Mouse (Mus musculus) CH12.LX (cell line): Measurements from ENCODE around the gene Prodh2. TPM values are rescaled to one million over a fixed set of nuclear protein-coding genes. Genes with fewer than 3 reads are reported as not detected.

ENCODE experiments used
- DNase-seq: peaks from one replicate; pipeline ENCODE4 v3.0.0-alpha.2; 2013; ENCODE audit errors: extremely low read depth
- H3K27ac ChIP-seq: 2 replicates; pipeline ENCODE4 v1.5.1; 2012; ENCODE audit warnings: low read depth, mild to moderate bottlenecking, control low read depth, moderate library complexity; ENCODE audit not compliant: insufficient read depth
- H3K27me3 ChIP-seq: replicated peaks from 2 replicates; pipeline ENCODE3; 2012; ENCODE audit warnings: inconsistent platforms
- H3K36me3 ChIP-seq, 2 experiments: replicated peaks in 1 of 2; 2 replicates each; pipeline versions ENCODE3 to v1.6.1; 2012; ENCODE audit warnings: inconsistent platforms in 1 of 2, low read length in 1 of 2, mild to moderate bottlenecking in 1 of 2, mixed read lengths in 1 of 2, moderate library complexity in 1 of 2; ENCODE audit not compliant: control insufficient read depth in 1 of 2, insufficient read depth in 1 of 2
- H3K4me1 ChIP-seq, 2 experiments: 2 replicates each; pipeline ENCODE4 v1.6.1; 2012; ENCODE audit warnings: inconsistent platforms in 1 of 2, moderate library complexity in 1 of 2; ENCODE audit not compliant: insufficient read depth in 2 of 2, control insufficient read depth in 1 of 2
- H3K4me2 ChIP-seq: 2 replicates; pipeline ENCODE4 v1.6.1; 2012; ENCODE audit warnings: low read depth, mild to moderate bottlenecking, control low read depth; ENCODE audit not compliant: poor library complexity, insufficient read depth, severe bottlenecking
- H3K4me3 ChIP-seq, 3 experiments: fragments of 150-350 bp in 1 of 3; sonication (generic) in 1 of 3; replicated peaks in 1 of 3; 2 replicates each; pipeline versions ENCODE3 to v1.5.1; 2011 to 2012; ENCODE audit warnings: low read depth in 2 of 3, low read length in 2 of 3, mild to moderate bottlenecking in 2 of 3, moderate library complexity in 2 of 3, control low read depth in 1 of 3, improper control_type of control experiment in 1 of 3, inconsistent platforms in 1 of 3, mixed read lengths in 1 of 3; ENCODE audit not compliant: poor library complexity in 1 of 3
- H3K79me2 ChIP-seq: replicated peaks from 2 replicates; pipeline ENCODE4 v1.6.1; 2012; ENCODE audit warnings: mild to moderate bottlenecking, moderate library complexity; ENCODE audit not compliant: control insufficient read depth, poor library complexity, insufficient read depth, severe bottlenecking; ENCODE audit errors: extremely low read depth
- H3K9ac ChIP-seq: 2 replicates; pipeline ENCODE4 v1.6.1; 2012; ENCODE audit warnings: low read depth, mild to moderate bottlenecking, control low read depth, moderate library complexity; ENCODE audit not compliant: insufficient read depth
- H3K9me3 ChIP-seq: replicated peaks from 2 replicates; pipeline ENCODE3; 2012; ENCODE audit warnings: low read length, inconsistent platforms, mixed read lengths
- BHLHE40 ChIP-seq: IDR thresholded peaks from 2 replicates; pipeline ENCODE4 v1.6.1; 2011; ENCODE audit warnings: mild to moderate bottlenecking, low read depth, low read length, improper control_type of control experiment
- CHD1 ChIP-seq: IDR thresholded peaks from 2 replicates; pipeline ENCODE4 v1.6.1; 2012; ENCODE audit warnings: low read depth, low read length, improper control_type of control experiment, inconsistent platforms
- CHD2 ChIP-seq: IDR thresholded peaks from 2 replicates; pipeline ENCODE4 v1.6.1; 2011; ENCODE audit warnings: low read length, improper control_type of control experiment
- ELF1 ChIP-seq: IDR thresholded peaks from 2 replicates; pipeline ENCODE4 v1.6.1; 2014; ENCODE audit warnings: low read depth, mild to moderate bottlenecking, inconsistent platforms, low read length, improper control_type of control experiment
- EP300 ChIP-seq: IDR thresholded peaks from 2 replicates; pipeline ENCODE4 v1.6.1; 2011; ENCODE audit warnings: low read length, improper control_type of control experiment
- ETS1 ChIP-seq: conservative IDR thresholded peaks from 2 replicates; pipeline ENCODE4 v1.6.1; 2012; ENCODE audit warnings: low read depth, mild to moderate bottlenecking, inconsistent platforms, low read length, improper control_type of control experiment, moderate library complexity
- HCFC1 ChIP-seq: IDR thresholded peaks from 2 replicates; pipeline ENCODE4 v1.6.1; 2012; ENCODE audit warnings: low read depth, mild to moderate bottlenecking, inconsistent platforms, low read length, improper control_type of control experiment
- JUND ChIP-seq: conservative IDR thresholded peaks from 2 replicates; pipeline ENCODE4 v1.6.1; 2011; ENCODE audit warnings: low read depth, low read length, improper control_type of control experiment
- MEF2A ChIP-seq: IDR thresholded peaks from 2 replicates; pipeline ENCODE4 v1.6.1; 2014; ENCODE audit warnings: low read depth, mild to moderate bottlenecking, inconsistent platforms, low read length, improper control_type of control experiment, borderline replicate concordance
- MXI1 ChIP-seq: IDR thresholded peaks from 2 replicates; pipeline ENCODE4 v1.6.1; 2011; ENCODE audit warnings: mild to moderate bottlenecking, low read depth, low read length, improper control_type of control experiment
- MYC ChIP-seq: IDR thresholded peaks from 2 replicates; pipeline ENCODE4 v1.6.1; 2011; ENCODE audit warnings: low read depth, mild to moderate bottlenecking, improper control_type of control experiment, low read length
- PAX5 ChIP-seq: IDR thresholded peaks from 2 replicates; pipeline ENCODE4 v1.6.1; 2012; ENCODE audit warnings: low read length, inconsistent platforms, mixed read lengths
- POLR2A ChIP-seq: IDR thresholded peaks from 2 replicates; pipeline ENCODE4 v1.6.1; 2011; ENCODE audit warnings: low read depth, mild to moderate bottlenecking, improper control_type of control experiment, low read length
- POLR2AphosphoS2 ChIP-seq: IDR thresholded peaks from 2 replicates; pipeline ENCODE4 v1.6.1; 2011; ENCODE audit warnings: low read depth, low read length, improper control_type of control experiment
- RCOR1 ChIP-seq: conservative IDR thresholded peaks from 2 replicates; pipeline ENCODE4 v1.6.1; 2012; ENCODE audit warnings: low read depth, mild to moderate bottlenecking, inconsistent platforms, low read length, improper control_type of control experiment
- SIN3A ChIP-seq: IDR thresholded peaks from 2 replicates; pipeline ENCODE4 v1.6.1; 2012; ENCODE audit warnings: low read length, improper control_type of control experiment, inconsistent platforms
- ZKSCAN1 ChIP-seq: IDR thresholded peaks from 2 replicates; pipeline ENCODE4 v1.6.1; 2012; ENCODE audit warnings: low read depth, inconsistent platforms, low read length, improper control_type of control experiment, borderline replicate concordance
- ZMIZ1 ChIP-seq: IDR thresholded peaks from 2 replicates; pipeline ENCODE4 v1.6.1; 2012; ENCODE audit warnings: low read depth, mild to moderate bottlenecking, inconsistent platforms, low read length, improper control_type of control experiment
- ZNF384 ChIP-seq: IDR thresholded peaks from 2 replicates; pipeline ENCODE4 v1.6.1; 2012; ENCODE audit warnings: low read depth, low read length, improper control_type of control experiment, inconsistent platforms
- dilution Hi-C: fragments of 300-500 bp; cut with MboI; formaldehyde crosslinking; loops from 2 replicates; pipeline ENCODE4 v1.14.3; 2020; ENCODE audit warnings: low sequenced_read_pairs; ENCODE audit not compliant: extremely low pct_unique_long_range_greater_than_20kb, extremely low pct_ligation_motif_present
- in situ Hi-C: fragments of 300-500 bp; cut with MboI; formaldehyde crosslinking; loops from 3 replicates; pipeline ENCODE4 v1.14.3; 2019; ENCODE audit warnings: low sequenced_read_pairs, low pct_ligation_motif_present, low pct_unique_long_range_greater_than_20kb, mixed read lengths
- polyA plus RNA-seq: library from polyadenylated mRNA; unstranded; fragments of >175 nt; gene quantifications from 2 replicates; pipeline ENCODE4 v1.2.1, GENCODE M21; 2012; ENCODE audit warnings: low read depth; ENCODE audit not compliant: insufficient read length
- total RNA-seq, 2 experiments: library from RNA; depleted of rRNA; stranded (reverse); fragments of 300-350 nt in 1 of 2; fragments of >200 nt in 1 of 2; gene quantifications; 2 replicates each; pipeline ENCODE4 v1.2.3; 2012 to 2014

The Prodh2 gene
- total and polyA plus RNA-seq, 3 experiments, result not detected

- H3K4me1 ChIP-seq, result peaks cover 9 to 35% of the 10 kb centered on the region in 2 experiments; a peak in 3 of 4 replicates
Observed at GRCm38 (mm10) chr7:30562526-30563116, 69.2 kb downstream of the Prodh2 start.

More at GRCm38 (mm10) chr7:30562526-30563116, 69.2 kb downstream of the Prodh2 start:
- peaks cover 24 to 47% of the 10 kb centered on the region in 2 experiments for H3K36me3 ChIP-seq
- no peaks in the 10 kb centered on the region for H3K27me3 ChIP-seq
- H3K4me3 ChIP-seq, result peak overlapping the region; percentile 82 to 96 (median 85)
- peak overlapping the region; percentile 93 for H3K9ac ChIP-seq
- H3K27ac ChIP-seq, result peak overlapping the region; percentile 65
- TF ChIP-seq CHD2, result no peak
- TF ChIP-seq CHD1, result no peak
- TF ChIP-seq MEF2A, result no peak
- TF ChIP-seq ETS1, result no peak
- TF ChIP-seq MYC, result no peak
- no peak for TF ChIP-seq ZNF384
- no peak for TF ChIP-seq BHLHE40
- no peak for TF ChIP-seq PAX5
- TF ChIP-seq POLR2A, result no peak
- no peak for TF ChIP-seq ZMIZ1
- TF ChIP-seq JUND, result no peak; the same call in 1 of the 2 replicates
- TF ChIP-seq ELF1, result no peak
- TF ChIP-seq POLR2AphosphoS2, result no peak
- TF ChIP-seq HCFC1, result no peak
- no peak for TF ChIP-seq SIN3A
- no peak for TF ChIP-seq EP300
- TF ChIP-seq ZKSCAN1, result no peak
- TF ChIP-seq MXI1, result no peak
- no peak; the same call in 1 of the 2 replicates for TF ChIP-seq RCOR1
- TF ChIP-seq, all 38 proteins: peak for 0
- dilution Hi-C loops, result no loop called here
- Histone ChIP-seq H3K9me3 (no peaks in the 10 kb centered on the region), H3K4me2 (peak overlapping the region; percentile 77; the same call in 1 of the 2 replicates), H3K79me2 (peaks cover 25% of the 10 kb centered on the region)
- DNase-seq, result no peak
- in situ Hi-C loops, result no loop called here

Other genes starting within 250 kb of the Prodh2 start
Only the 20 nearest of the 33 such genes appear.
- 0.04 and 0.08 TPM in 2 replicates for gene Lrfn3, start 130.8 kb upstream of the Prodh2 start, total RNA-seq (2012; rRNA removed)
- gene Lrfn3, start 130.8 kb upstream of the Prodh2 start, total RNA-seq (2014; rRNA removed), result not detected in 2 replicates
- not detected in 2 replicates for gene Lrfn3, start 130.8 kb upstream of the Prodh2 start, polyA plus RNA-seq
- 4.2 and 5.0 TPM in 2 replicates for gene Tyrobp, start 79.9 kb upstream of the Prodh2 start, total RNA-seq (2012; rRNA removed)
- 9.4 and 13.0 TPM in 2 replicates for gene Tyrobp, start 79.9 kb upstream of the Prodh2 start, total RNA-seq (2014; rRNA removed)
- 14.3 and 18.9 TPM in 2 replicates for gene Tyrobp, start 79.9 kb upstream of the Prodh2 start, polyA plus RNA-seq
- 8.0 and 11.9 TPM in 2 replicates for gene Hcst, start 73.8 kb upstream of the Prodh2 start, total RNA-seq (2012; rRNA removed)
- 6.3 and 11.8 TPM in 2 replicates for gene Hcst, start 73.8 kb upstream of the Prodh2 start, total RNA-seq (2014; rRNA removed)
- gene Hcst, start 73.8 kb upstream of the Prodh2 start, polyA plus RNA-seq, result 11.8 and 11.9 TPM in 2 replicates
- 133 and 161 TPM in 2 replicates for gene Nfkbid, start 71.9 kb upstream of the Prodh2 start, total RNA-seq (2012; rRNA removed)
- 131 and 144 TPM in 2 replicates for gene Nfkbid, start 71.9 kb upstream of the Prodh2 start, total RNA-seq (2014; rRNA removed)
- 175 and 197 TPM in 2 replicates for gene Nfkbid, start 71.9 kb upstream of the Prodh2 start, polyA plus RNA-seq
- gene Aplp1, start 48.1 kb upstream of the Prodh2 start, total RNA-seq (2012; rRNA removed), result 0.34 and 0.93 TPM in 2 replicates
- not detected in 2 replicates for gene Aplp1, start 48.1 kb upstream of the Prodh2 start, total RNA-seq (2014; rRNA removed)
- gene Aplp1, start 48.1 kb upstream of the Prodh2 start, polyA plus RNA-seq, result 0.10 TPM in 1 of 2 replicates, not detected in the other
- not detected in 2 replicates for gene Kirrel2, start 35.9 kb upstream of the Prodh2 start, total RNA-seq (2012; rRNA removed)
- not detected in 2 replicates for gene Kirrel2, start 35.9 kb upstream of the Prodh2 start, total RNA-seq (2014; rRNA removed)
- gene Kirrel2, start 35.9 kb upstream of the Prodh2 start, polyA plus RNA-seq, result not detected in 2 replicates
- 2.1 and 2.4 TPM in 2 replicates for gene Nphs1, start 35.3 kb upstream of the Prodh2 start, total RNA-seq (2012; rRNA removed)
- not detected in 2 replicates for gene Nphs1, start 35.3 kb upstream of the Prodh2 start, total RNA-seq (2014; rRNA removed)
- gene Nphs1, start 35.3 kb upstream of the Prodh2 start, polyA plus RNA-seq, result 1.0 TPM in 1 of 2 replicates, not detected in the other
- gene Arhgap33, start 41.4 kb downstream of the Prodh2 start, total RNA-seq (2012; rRNA removed), result 2.5 and 2.8 TPM in 2 replicates
- 0.44 and 0.76 TPM in 2 replicates for gene Arhgap33, start 41.4 kb downstream of the Prodh2 start, total RNA-seq (2014; rRNA removed)
- 6.2 and 9.2 TPM in 2 replicates for gene Arhgap33, start 41.4 kb downstream of the Prodh2 start, polyA plus RNA-seq
- 1.6 and 2.3 TPM in 2 replicates for gene Hspb6, start 58.6 kb downstream of the Prodh2 start, total RNA-seq (2012; rRNA removed)
- 0.79 and 1.2 TPM in 2 replicates for gene Hspb6, start 58.6 kb downstream of the Prodh2 start, total RNA-seq (2014; rRNA removed)
- 4.1 and 6.0 TPM in 2 replicates for gene Hspb6, start 58.6 kb downstream of the Prodh2 start, polyA plus RNA-seq
- gene Proser3, start 58.7 kb downstream of the Prodh2 start, total RNA-seq (2012; rRNA removed), result 4.0 and 5.9 TPM in 2 replicates
- gene Proser3, start 58.7 kb downstream of the Prodh2 start, total RNA-seq (2014; rRNA removed), result 1.7 and 2.0 TPM in 2 replicates
- gene Proser3, start 58.7 kb downstream of the Prodh2 start, polyA plus RNA-seq, result 5.7 and 6.0 TPM in 2 replicates
- gene Lin37, start 66.2 kb downstream of the Prodh2 start, total RNA-seq (2012; rRNA removed), result 8.3 and 11.0 TPM in 2 replicates
- 4.0 and 5.2 TPM in 2 replicates for gene Lin37, start 66.2 kb downstream of the Prodh2 start, total RNA-seq (2014; rRNA removed)
- 38.6 and 49.5 TPM in 2 replicates for gene Lin37, start 66.2 kb downstream of the Prodh2 start, polyA plus RNA-seq
- gene U2af1l4, start 69.7 kb downstream of the Prodh2 start, total RNA-seq (2012; rRNA removed), result 56.7 and 61.2 TPM in 2 replicates
- gene U2af1l4, start 69.7 kb downstream of the Prodh2 start, total RNA-seq (2014; rRNA removed), result 60.8 and 63.4 TPM in 2 replicates
- gene U2af1l4, start 69.7 kb downstream of the Prodh2 start, polyA plus RNA-seq, result 51.5 and 54.4 TPM in 2 replicates
- gene Gm49396, start 69.7 kb downstream of the Prodh2 start, total RNA-seq (2012; rRNA removed), result 2.6 and 2.7 TPM in 2 replicates
- gene Gm49396, start 69.7 kb downstream of the Prodh2 start, total RNA-seq (2014; rRNA removed), result 1.9 and 2.3 TPM in 2 replicates
- 3.3 and 3.8 TPM in 2 replicates for gene Gm49396, start 69.7 kb downstream of the Prodh2 start, polyA plus RNA-seq
- 55.2 and 59.2 TPM in 2 replicates for gene Psenen, start 70.0 kb downstream of the Prodh2 start, total RNA-seq (2012; rRNA removed)
- gene Psenen, start 70.0 kb downstream of the Prodh2 start, total RNA-seq (2014; rRNA removed), result 83.6 and 92.7 TPM in 2 replicates
- 101 and 121 TPM in 2 replicates for gene Psenen, start 70.0 kb downstream of the Prodh2 start, polyA plus RNA-seq
- gene Igflr1, start 71.8 kb downstream of the Prodh2 start, total RNA-seq (2012; rRNA removed), result 0.92 and 1.3 TPM in 2 replicates
- not detected in 2 replicates for gene Igflr1, start 71.8 kb downstream of the Prodh2 start, total RNA-seq (2014; rRNA removed)
- gene Igflr1, start 71.8 kb downstream of the Prodh2 start, polyA plus RNA-seq, result 0.65 TPM in 1 of 2 replicates, not detected in the other
- gene Kmt2b, start 95.1 kb downstream of the Prodh2 start, total RNA-seq (2012; rRNA removed), result 17.2 and 18.3 TPM in 2 replicates
- gene Kmt2b, start 95.1 kb downstream of the Prodh2 start, total RNA-seq (2014; rRNA removed), result 4.8 and 8.4 TPM in 2 replicates
- gene Kmt2b, start 95.1 kb downstream of the Prodh2 start, polyA plus RNA-seq, result 31.0 and 32.8 TPM in 2 replicates
- gene Zbtb32, start 105.3 kb downstream of the Prodh2 start, total RNA-seq (2012; rRNA removed), result 183 TPM in 2 replicates
- gene Zbtb32, start 105.3 kb downstream of the Prodh2 start, total RNA-seq (2014; rRNA removed), result 156 and 173 TPM in 2 replicates
- 171 and 178 TPM in 2 replicates for gene Zbtb32, start 105.3 kb downstream of the Prodh2 start, polyA plus RNA-seq
- 6.5 and 10.9 TPM in 2 replicates for gene Upk1a, start 119.2 kb downstream of the Prodh2 start, total RNA-seq (2012; rRNA removed)
- 0.47 and 0.49 TPM in 2 replicates for gene Upk1a, start 119.2 kb downstream of the Prodh2 start, total RNA-seq (2014; rRNA removed)
- 1.8 and 2.3 TPM in 2 replicates for gene Upk1a, start 119.2 kb downstream of the Prodh2 start, polyA plus RNA-seq
- 432 and 456 TPM in 2 replicates for gene Cox6b1, start 132.5 kb downstream of the Prodh2 start, total RNA-seq (2012; rRNA removed)
- 776 and 802 TPM in 2 replicates for gene Cox6b1, start 132.5 kb downstream of the Prodh2 start, total RNA-seq (2014; rRNA removed)
- gene Cox6b1, start 132.5 kb downstream of the Prodh2 start, polyA plus RNA-seq, result 581 and 625 TPM in 2 replicates
- gene Etv2, start 142.2 kb downstream of the Prodh2 start, total RNA-seq (2012; rRNA removed), result not detected in 2 replicates
- gene Etv2, start 142.2 kb downstream of the Prodh2 start, total RNA-seq (2014; rRNA removed), result not detected in 2 replicates
- not detected in 2 replicates for gene Etv2, start 142.2 kb downstream of the Prodh2 start, polyA plus RNA-seq